Mouse (Mus musculus) G1E-ER4 (cell line): ENCODE measurements around the gene Fbxl19. TPM values are rescaled to one million over a fixed set of nuclear protein-coding genes. Genes with fewer than 3 reads are reported as not detected.
"Not testable (repeated sequence)": the region's sequence is repeated elsewhere in the genome, so short reads cannot be mapped to it uniquely, and the experiment has no call there.

ENCODE experiments used
- GATA1 ChIP-seq: IDR thresholded peaks from one replicate; pipeline ENCODE4 v1.8.0; 2012; ENCODE audit warnings: low read length, inconsistent platforms
- polyA plus RNA-seq: library from polyadenylated mRNA; stranded (reverse); fragments of >175 nt; gene quantifications from 2 replicates; pipeline ENCODE4 v1.2.3, GENCODE M21; 2012

The Fbxl19 gene
- polyA plus RNA-seq, 1 experiment: 91.2 TPM

GRCm38 (mm10) chr7:127714816-127715215, 29.5 kb upstream of the Fbxl19 start:
- TF ChIP-seq GATA1: no peak

GRCm38 (mm10) chr7:127716992-127717391, 27.4 kb upstream of the Fbxl19 start:
- no peak for TF ChIP-seq GATA1

- TF ChIP-seq GATA1: no peak
Measured at GRCm38 (mm10) chr7:127718339-127718738, 26.0 kb upstream of the Fbxl19 start.

DNA sequence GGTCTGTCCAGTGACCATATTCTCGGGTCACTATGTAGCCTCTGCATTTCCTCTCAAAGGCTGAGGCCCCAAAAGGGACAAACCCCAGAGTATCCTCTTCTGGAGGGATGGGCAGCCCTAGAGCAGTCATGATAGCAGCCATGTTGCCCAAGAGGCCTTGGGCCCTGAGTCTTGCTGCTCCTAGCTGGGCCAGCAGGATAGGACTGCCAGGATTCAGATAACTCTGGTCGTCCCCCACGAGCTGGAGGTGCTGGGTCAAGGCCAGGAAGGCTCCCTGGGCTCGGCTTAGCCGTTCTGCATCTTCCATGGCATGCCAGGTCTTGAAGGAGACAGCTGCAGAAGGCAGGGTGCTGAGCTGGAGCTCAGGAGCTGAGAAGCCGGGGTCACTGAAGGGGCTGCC, 25.1 kb upstream of the Fbxl19 start:
- no peak for TF ChIP-seq GATA1

DNA sequence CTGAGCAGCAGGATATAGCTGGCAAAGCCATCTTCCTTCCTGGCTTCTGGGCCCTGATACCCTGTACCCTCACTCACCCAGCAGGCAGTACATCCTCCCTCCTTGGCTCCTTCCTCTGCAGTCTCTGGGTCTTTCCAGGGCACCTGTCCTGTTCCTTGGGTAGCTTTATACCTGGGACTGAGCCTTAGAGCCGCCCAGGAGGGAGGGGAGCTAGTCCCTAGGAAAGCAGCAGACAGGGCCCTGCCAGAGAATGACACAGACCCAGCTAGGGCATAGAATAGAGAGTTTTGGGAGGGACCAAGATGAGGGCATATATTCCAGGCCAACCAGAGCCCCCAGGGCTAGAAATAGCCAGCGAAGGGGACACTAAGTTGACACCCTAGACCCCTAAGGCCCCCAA, 18.9 kb upstream of the Fbxl19 start:
- TF ChIP-seq GATA1: no peak

- TF ChIP-seq GATA1: no peak
Measured at GRCm38 (mm10) chr7:127725924-127726323, 18.4 kb upstream of the Fbxl19 start.

- no peak for TF ChIP-seq GATA1
Measured at GRCm38 (mm10) chr7:127727898-127728297, 16.4 kb upstream of the Fbxl19 start.

GRCm38 (mm10) chr7:127730170-127730569, 14.2 kb upstream of the Fbxl19 start:
- no peak for TF ChIP-seq GATA1

DNA sequence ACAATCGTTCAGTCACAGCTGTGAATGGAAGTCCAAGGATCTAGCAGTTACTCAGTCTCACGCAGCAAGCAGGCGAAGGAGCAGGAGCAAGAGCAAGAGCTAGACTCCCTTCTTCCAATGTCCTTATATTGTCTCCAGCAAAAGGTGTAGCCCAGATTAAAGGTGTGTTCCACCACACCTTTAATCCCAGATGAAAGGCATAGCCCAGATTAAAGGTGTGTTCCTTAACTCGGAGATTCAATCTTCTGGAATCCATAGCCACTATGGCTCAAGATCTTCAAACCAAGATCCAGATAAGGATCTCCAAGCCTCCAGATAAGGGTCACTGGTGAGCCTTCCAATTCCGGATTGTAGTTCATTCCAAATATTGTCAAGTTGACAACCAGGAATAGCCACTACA, 12.3 kb upstream of the Fbxl19 start, which contains the start of gene Ctf2:
Gene Ctf2 (minus strand): TSS at position 101 of the 400 bp plus-strand sequence.
- TF ChIP-seq GATA1: not testable (repeated sequence)

DNA sequence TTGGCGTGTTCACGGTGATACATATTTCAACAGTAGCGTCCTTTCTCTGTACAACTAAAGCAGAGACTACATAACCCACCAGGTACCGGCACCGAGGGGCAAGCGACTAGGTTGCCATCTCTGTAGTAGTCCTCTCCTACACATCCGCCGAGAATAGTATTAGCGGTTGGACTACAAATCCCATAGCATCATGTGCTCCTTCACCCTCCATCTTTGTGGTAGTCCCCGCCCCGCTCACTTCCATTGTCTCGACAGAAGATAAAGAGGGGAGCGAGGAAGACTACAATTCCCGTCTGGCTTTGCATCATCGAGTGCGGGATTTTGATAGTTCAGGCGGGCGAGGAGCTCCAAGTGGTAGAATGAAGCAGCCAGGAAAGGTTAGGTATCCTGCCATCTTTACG, 908 bp downstream of the Fbxl19 start:
- TF ChIP-seq GATA1: no peak

DNA sequence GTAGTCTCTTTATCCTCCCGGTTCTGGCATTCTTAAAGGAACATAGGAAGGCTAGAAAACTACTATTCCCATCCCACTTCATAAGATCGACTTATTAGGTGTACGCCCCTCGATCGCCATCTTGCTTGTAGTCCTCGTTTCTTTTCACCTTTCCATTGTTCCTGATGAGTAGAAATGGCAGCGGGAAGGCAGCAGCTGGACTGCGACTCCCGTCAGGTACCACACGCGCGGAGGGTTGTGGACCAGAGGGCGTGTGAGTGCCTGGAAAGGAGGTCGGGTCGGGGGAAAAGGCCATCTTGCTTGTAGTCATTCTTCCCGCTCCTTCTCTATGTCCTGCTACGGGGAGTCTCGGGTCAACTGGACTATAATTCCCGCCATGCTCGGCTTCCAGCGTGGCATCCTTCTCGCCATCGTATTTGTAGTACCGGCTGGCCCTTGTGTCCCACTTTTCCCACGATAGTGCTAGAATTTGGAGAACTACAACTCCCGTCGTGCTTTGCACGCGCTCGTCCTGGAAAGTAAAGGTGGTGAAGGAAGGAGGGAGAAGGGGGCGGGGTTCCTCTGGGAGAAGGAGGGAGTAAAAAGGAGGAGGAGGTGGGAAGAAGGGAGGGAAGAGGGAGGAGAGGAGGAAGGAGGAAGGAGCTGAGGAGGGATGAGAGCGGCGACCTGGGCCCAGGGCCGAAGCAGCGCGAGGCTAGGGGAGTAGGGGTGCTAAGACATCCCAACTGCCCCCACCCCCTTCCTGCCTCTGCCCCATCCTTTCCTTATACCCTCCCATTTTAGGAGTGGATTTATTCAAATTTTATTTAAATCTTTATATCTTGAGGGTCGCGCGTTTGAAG, 1.5 kb downstream of the Fbxl19 start:
- no peak for TF ChIP-seq GATA1

- no peak for TF ChIP-seq GATA1
Measured at GRCm38 (mm10) chr7:127746494-127747491, 2.5 kb downstream of the Fbxl19 start.

DNA sequence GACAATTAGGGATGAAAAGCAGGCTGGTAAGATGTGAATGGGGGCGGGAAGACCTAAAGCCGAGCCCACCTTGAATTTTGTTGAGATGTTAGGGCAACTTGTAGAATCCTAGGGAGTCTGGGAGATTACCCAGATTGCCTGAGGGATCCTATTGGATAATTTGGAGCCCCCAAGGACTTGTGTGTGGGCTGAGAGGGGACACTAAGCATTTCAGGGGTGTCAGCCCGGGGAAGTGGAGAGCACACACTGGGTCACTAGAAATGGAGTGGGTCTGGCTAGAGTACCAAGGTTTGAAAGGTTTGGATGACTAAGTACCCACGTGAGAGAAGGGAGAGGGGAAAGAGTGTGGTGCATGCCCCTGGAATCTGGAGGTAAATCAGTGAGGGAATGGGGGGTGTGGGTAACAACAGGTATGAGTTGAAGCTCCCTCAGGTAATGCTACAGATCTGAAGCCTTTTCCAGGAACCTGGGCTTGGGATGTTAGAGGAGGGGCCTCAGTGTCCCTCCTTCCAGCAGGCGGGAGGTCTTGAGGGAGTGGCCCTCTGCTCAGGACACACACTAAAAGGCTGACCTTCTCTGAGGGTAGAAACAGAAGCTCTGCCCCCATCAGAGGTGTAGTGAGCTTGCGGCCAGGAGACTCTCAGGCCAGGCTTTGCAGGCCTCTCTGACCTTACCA, 3.4 kb downstream of the Fbxl19 start:
- TF ChIP-seq GATA1: no peak

DNA sequence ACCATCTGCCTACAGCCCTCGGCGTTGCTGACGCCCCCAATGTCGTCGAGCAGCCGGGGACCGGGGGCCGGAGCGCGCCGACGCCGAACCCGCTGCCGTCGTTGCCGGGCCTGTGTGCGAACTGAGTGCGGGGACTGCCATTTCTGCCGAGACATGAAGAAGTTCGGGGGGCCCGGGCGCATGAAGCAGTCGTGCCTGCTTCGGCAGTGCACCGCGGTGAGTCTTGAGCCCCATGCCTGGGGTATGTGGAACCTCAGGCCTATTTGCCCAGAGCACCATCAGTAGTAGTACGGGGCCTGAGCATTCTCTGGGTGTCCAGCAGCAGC, 3.9 kb downstream of the Fbxl19 start:
- TF ChIP-seq GATA1: no peak
